Mouse (Mus musculus) induced T-regulatory cell, adult 2 months (primary cell): ENCODE results near the gene Polr3f.

Experiments
- DNase-seq: peaks from one replicate; pipeline ENCODE4 v3.0.0-alpha.2; 2012; ENCODE audit warnings: low read depth

The Polr3f gene

GRCm38 (mm10) chr2:144526981-144527820 is at the start of gene Polr3f, which contains the start of gene Dzank1:
Gene Polr3f (plus strand): TSS chr2:144527718.
Gene Dzank1 (minus strand): TSS chr2:144527414.
- DNase-seq = peak; percentile 98

GRCm38 (mm10) chr2:144479421-144479820 is 48.1 kb upstream of the Polr3f start:
- DNase-seq = no peak

GRCm38 (mm10) chr2:144484084-144484483 is 43.4 kb upstream of the Polr3f start:
- no peak for DNase-seq

- DNase-seq = no peak
Observed at GRCm38 (mm10) chr2:144485439-144485838, 42.1 kb upstream of the Polr3f start.

GRCm38 (mm10) chr2:144487476-144487875 is 40.0 kb upstream of the Polr3f start:
- DNase-seq = no peak

GRCm38 (mm10) chr2:144489342-144489741 is 38.2 kb upstream of the Polr3f start:
- no peak for DNase-seq

- no peak for DNase-seq
Observed at GRCm38 (mm10) chr2:144502134-144502533, 25.4 kb upstream of the Polr3f start.

- no peak for DNase-seq
Observed at GRCm38 (mm10) chr2:144514619-144515018, 12.9 kb upstream of the Polr3f start.

GRCm38 (mm10) chr2:144519772-144520171 is 7.7 kb upstream of the Polr3f start:
- DNase-seq = no peak

- peak; percentile 14 for DNase-seq
Observed at GRCm38 (mm10) chr2:144525856-144526255, 1.7 kb upstream of the Polr3f start.

GRCm38 (mm10) chr2:144527821-144528174 is 280 bp downstream of the Polr3f start:
- DNase-seq = no peak

- DNase-seq = no peak
Observed at GRCm38 (mm10) chr2:144537123-144537522, 9.6 kb downstream of the Polr3f start.

- DNase-seq = peak; percentile 48
Observed at GRCm38 (mm10) chr2:144541246-144541645, 13.7 kb downstream of the Polr3f start.

- no peak for DNase-seq
Observed at GRCm38 (mm10) chr2:144543670-144544069, 16.2 kb downstream of the Polr3f start.

- no peak for DNase-seq
Observed at GRCm38 (mm10) chr2:144544630-144545029, 17.1 kb downstream of the Polr3f start.

- DNase-seq = no peak
Observed at GRCm38 (mm10) chr2:144545061-144545460, 17.5 kb downstream of the Polr3f start.

- DNase-seq = no peak
Observed at GRCm38 (mm10) chr2:144545481-144545880, 18.0 kb downstream of the Polr3f start.

- DNase-seq = no peak
Observed at GRCm38 (mm10) chr2:144547559-144547958, 20.0 kb downstream of the Polr3f start.

- peak; percentile 67 for DNase-seq
Observed at GRCm38 (mm10) chr2:144550529-144550928, 23.0 kb downstream of the Polr3f start, which contains the start of gene Rbbp9. Gene Rbbp9 (minus strand): TSS chr2:144550869.

- no peak for DNase-seq
Observed at GRCm38 (mm10) chr2:144553905-144554304, 26.4 kb downstream of the Polr3f start.

GRCm38 (mm10) chr2:144555286-144555819 is 27.8 kb downstream of the Polr3f start:
- no peak for DNase-seq

- peak; percentile 98 for DNase-seq
Observed at GRCm38 (mm10) chr2:144555820-144556552, 28.5 kb downstream of the Polr3f start, which contains the start of gene Sec23b. Gene Sec23b (plus strand): TSS chr2:144556229.

- DNase-seq = peak; percentile 18
Observed at GRCm38 (mm10) chr2:144588723-144589122, 61.2 kb downstream of the Polr3f start.
